Mouse (Mus musculus): ENCODE measurements at regions not wholly inside any gene's neighbourhood (a gene's known extent, or its start where the extent isn't known, plus 50 kb on each side); places are given as distances from the start of the nearest gene placed in this dataset.

GRCm38 (mm10) chr5:97656167-97656924 is 199.5 kb upstream of the Gk2 start:
- DNase-seq (ENCODE audit: low spot score) = no peak

- no peak for DNase-seq (ENCODE audit: low spot score)
Observed at GRCm38 (mm10) chr5:97655266-97655665, 198.4 kb upstream of the Gk2 start.

GRCm38 (mm10) chr5:97654414-97654813 is 197.6 kb upstream of the Gk2 start:
- DNase-seq (ENCODE audit: low spot score) = no peak

GRCm38 (mm10) chr5:97642251-97642650 is 185.4 kb upstream of the Gk2 start:
- DNase-seq (ENCODE audit: low spot score) = no peak

- DNase-seq (ENCODE audit: low spot score) = no peak
Observed at GRCm38 (mm10) chr5:97641646-97642045, 184.8 kb upstream of the Gk2 start.

GRCm38 (mm10) chr5:97636357-97636756 is 179.5 kb upstream of the Gk2 start:
- no peak for DNase-seq (ENCODE audit: low spot score)

GRCm38 (mm10) chr5:97633766-97634165 is 176.9 kb upstream of the Gk2 start:
- no peak for DNase-seq (ENCODE audit: low spot score)

- DNase-seq (ENCODE audit: low spot score) = no peak
Observed at GRCm38 (mm10) chr5:97632791-97633190, 176.0 kb upstream of the Gk2 start.

- no peak for DNase-seq (ENCODE audit: low spot score)
Observed at GRCm38 (mm10) chr5:97625200-97625599, 168.4 kb upstream of the Gk2 start.

- no peak for DNase-seq (ENCODE audit: low spot score)
Observed at GRCm38 (mm10) chr5:97619890-97620289, 163.1 kb upstream of the Gk2 start.

- DNase-seq (ENCODE audit: low spot score) = no peak
Observed at GRCm38 (mm10) chr5:97618411-97618810, 161.6 kb upstream of the Gk2 start.

GRCm38 (mm10) chr5:97602176-97602575 is 145.4 kb upstream of the Gk2 start:
- DNase-seq (ENCODE audit: low spot score) = peak; percentile 10

GRCm38 (mm10) chr5:97601384-97601783 is 144.6 kb upstream of the Gk2 start:
- no peak for DNase-seq (ENCODE audit: low spot score)

GRCm38 (mm10) chr5:97598741-97599140 is 141.9 kb upstream of the Gk2 start:
- no peak for DNase-seq (ENCODE audit: low spot score)

GRCm38 (mm10) chr5:97595916-97596315 is 139.1 kb upstream of the Gk2 start:
- no peak for DNase-seq (ENCODE audit: low spot score)

- no peak for DNase-seq (ENCODE audit: low spot score)
Observed at GRCm38 (mm10) chr5:97594081-97594480, 137.3 kb upstream of the Gk2 start.

- no peak for DNase-seq (ENCODE audit: low spot score)
Observed at GRCm38 (mm10) chr5:97582509-97582908, 125.7 kb upstream of the Gk2 start.

GRCm38 (mm10) chr5:97565486-97565885 is 108.7 kb upstream of the Gk2 start:
- DNase-seq (ENCODE audit: low spot score) = no peak

- no peak for DNase-seq (ENCODE audit: low spot score)
Observed at GRCm38 (mm10) chr5:97563724-97564123, 106.9 kb upstream of the Gk2 start.

- no peak for DNase-seq (ENCODE audit: low spot score)
Observed at GRCm38 (mm10) chr5:97554274-97554673, 97.5 kb upstream of the Gk2 start.

GRCm38 (mm10) chr5:97553122-97553521 is 96.3 kb upstream of the Gk2 start:
- DNase-seq (ENCODE audit: low spot score) = peak; percentile 3

- DNase-seq (ENCODE audit: low spot score) = no peak
Observed at GRCm38 (mm10) chr5:97537492-97538257, 80.9 kb upstream of the Gk2 start.

GRCm38 (mm10) chr5:97533733-97534132 is 76.9 kb upstream of the Gk2 start:
- DNase-seq (ENCODE audit: low spot score) = no peak
